Comparison of ENCODE assay signal across 12 mouse cellular contexts in the genomic region with DNA sequence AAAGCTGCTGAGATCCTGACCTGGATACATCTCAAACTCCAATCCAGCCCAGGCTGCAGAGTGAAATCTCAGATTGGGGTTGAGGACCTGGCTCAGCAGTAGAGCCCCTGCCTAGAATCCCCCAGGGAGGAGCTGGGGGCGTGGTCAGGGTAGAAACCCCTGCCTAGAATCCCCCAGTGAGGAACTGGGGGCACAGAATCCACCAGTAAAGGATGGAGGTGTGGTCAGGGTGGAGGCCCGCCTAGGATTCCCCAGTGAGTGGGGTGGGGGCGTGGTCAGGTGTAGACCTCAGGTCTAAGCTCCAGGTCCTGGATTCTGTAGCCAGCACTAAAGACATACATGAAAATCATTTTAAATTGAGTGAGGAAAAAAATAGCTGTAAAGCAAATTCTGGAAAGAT. TPM values are rescaled to one million over a fixed set of nuclear protein-coding genes. Genes with fewer than 3 reads are reported as not detected.
DNase-seq lines count a peak whose midpoint lies in the region; ATAC-seq and TF ChIP-seq lines count a peak whose summit lies in the region.
"Had no signal": no experiment of that assay in that cellular context is flagged by ENCODE, and none has a peak within 500 bp of the region (broad histone marks: within the 10 kb centered on the region; RNA-seq: fewer than 3 reads in every experiment).

No protein-coding gene starts in this region.

- TF ChIP-seq POLR2A in cerebellum, adult 2 months (IDR thresholded peaks at IDR 0.05; ENCODE audit: borderline replicate concordance, insufficient read depth, low read length), result no peak

- H3K27me3 ChIP-seq in cerebellum, adult 2 months (ENCODE audit: control insufficient read depth, insufficient read depth, low read length), result no peaks in the 10 kb centered on the region
- H3K27me3 ChIP-seq in lung, embryonic 14.5 days (ENCODE audit: insufficient read depth, low read length), result no peaks in the 10 kb centered on the region
- no peaks in the 10 kb centered on the region; the same call in 1 of the 2 replicates for H3K27me3 ChIP-seq in intestine, embryonic 16.5 days (replicated peaks; ENCODE audit: control insufficient read depth, insufficient read depth, low read length)
- H3K27me3 ChIP-seq in neural tube, embryonic 15.5 days (replicated peaks), result no peaks in the 10 kb centered on the region
- H3K27me3 ChIP-seq: Patski had no signal

- no peaks in the 10 kb centered on the region for H3K9me3 ChIP-seq in lung, embryonic 14.5 days (ENCODE audit: low read depth, low read length)
- H3K9me3 ChIP-seq in intestine, embryonic 16.5 days (ENCODE audit: control insufficient read depth, low read length), result no peaks in the 10 kb centered on the region
- no peaks in the 10 kb centered on the region for H3K9me3 ChIP-seq in neural tube, embryonic 15.5 days (replicated peaks)

- TF ChIP-seq CTCF in cerebellum, adult 2 months (IDR thresholded peaks at IDR 0.05; ENCODE audit: borderline replicate concordance, insufficient read depth, low read depth, low read length), result no peak
- TF ChIP-seq CTCF in lung, embryonic 14.5 days (IDR thresholded peaks at IDR 0.05; ENCODE audit: low read depth), result no peak

- H3K4me2 ChIP-seq in lung, embryonic 14.5 days, result peak overlapping the region; percentile 97
- peak overlapping the region; percentile 19; the same call in 1 of the 2 replicates for H3K4me2 ChIP-seq in intestine, embryonic 16.5 days (ENCODE audit: low read depth, low read length)
- H3K4me2 ChIP-seq in neural tube, embryonic 15.5 days, result peak overlapping the region; percentile 89

- peak; percentile 43 for DNase-seq in cerebellum, adult 9-11 months
- DNase-seq in cerebellum, adult 2 months, result no peak
- no peak for DNase-seq in lung, embryonic 14.5 days
- no peak for DNase-seq in lung, postnatal 14 days
- DNase-seq in adrenal gland, postnatal 10 days, result no peak
- DNase-seq in adrenal gland, postnatal 25 days, result no peak
- DNase-seq: right cerebral cortex, postnatal 4 days had no signal

- 58% methylated on average over 3 of the region's 3 CpGs for WGBS in cerebellum, adult 2 months
- 46% methylated on average over 3 of the region's 3 CpGs for WGBS in lung, embryonic 14.5 days
- 47% methylated on average over 3 of the region's 3 CpGs for WGBS in intestine, embryonic 16.5 days
- WGBS in neural tube, embryonic 15.5 days, result 40% methylated on average over 3 of the region's 3 CpGs

- H3K27ac ChIP-seq in cerebellum, adult 2 months (ENCODE audit: insufficient read depth, low read length), result no peak overlapping the region
- no peak overlapping the region for H3K27ac ChIP-seq in lung, embryonic 14.5 days (ENCODE audit: low read depth)
- no peak overlapping the region for H3K27ac ChIP-seq in intestine, embryonic 16.5 days (ENCODE audit: low read length)
- peak overlapping the region; percentile 91 for H3K27ac ChIP-seq in neural tube, embryonic 15.5 days (replicated peaks)

- H3K9ac ChIP-seq in lung, embryonic 14.5 days, result peak overlapping the region; percentile 79; the same call in 1 of the 2 replicates
- H3K9ac ChIP-seq in intestine, embryonic 16.5 days (ENCODE audit: low read depth, low read length), result no peak overlapping the region
- peak overlapping the region; percentile 95 for H3K9ac ChIP-seq in neural tube, embryonic 15.5 days (replicated peaks)

- H3K36me3 ChIP-seq in lung, embryonic 14.5 days (ENCODE audit: insufficient read depth), result no peaks in the 10 kb centered on the region
- H3K36me3 ChIP-seq in intestine, embryonic 16.5 days (ENCODE audit: control insufficient read depth, insufficient read depth, low read length), result no peaks in the 10 kb centered on the region
- H3K36me3 ChIP-seq in neural tube, embryonic 15.5 days, result peaks cover 15% of the 10 kb centered on the region

- no peaks in the 10 kb centered on the region; the same call in 1 of the 2 replicates for H3K4me1 ChIP-seq in cerebellum, adult 2 months (ENCODE audit: control insufficient read depth, insufficient read depth, low read length)
- no peaks in the 10 kb centered on the region; the same call in 1 of the 2 replicates for H3K4me1 ChIP-seq in lung, embryonic 14.5 days (ENCODE audit: insufficient read depth)
- H3K4me1 ChIP-seq in intestine, embryonic 16.5 days (ENCODE audit: control insufficient read depth, insufficient read depth, low read length), result peaks cover 20% of the 10 kb centered on the region
- H3K4me1 ChIP-seq in neural tube, embryonic 15.5 days, result peaks cover 50% of the 10 kb centered on the region

- H3K4me3 ChIP-seq in cerebellum, adult 2 months (replicated peaks; ENCODE audit: insufficient read depth, low read depth, low read length), result no peak overlapping the region
- H3K4me3 ChIP-seq in lung, embryonic 14.5 days (ENCODE audit: low read depth, low read length), result peak overlapping the region; percentile 72; the same call in 1 of the 2 replicates
- no peak overlapping the region; the same call in 1 of the 2 replicates for H3K4me3 ChIP-seq in intestine, embryonic 16.5 days (ENCODE audit: low read length)
- peak overlapping the region; percentile 70 for H3K4me3 ChIP-seq in neural tube, embryonic 15.5 days (replicated peaks)

- ATAC-seq in lung, embryonic 14.5 days (ENCODE audit: insufficient read depth), result no peak
- ATAC-seq in intestine, embryonic 16.5 days, result no peak
- ATAC-seq in neural tube, embryonic 15.5 days (ENCODE audit: low FRiP score), result no peak
- ATAC-seq: Patski had no signal

RNA-seq across cellular contexts. Expression of gene Prtn3, which starts 1.4 kb away (rescaled TPM):
- polyA plus RNA-seq in cerebellum, adult 2 months (2012; rRNA removed), result 2.4 and 2.5 TPM in 2 replicates
- 3.5 and 3.7 TPM in 2 replicates for polyA plus RNA-seq in lung, embryonic 14.5 days (2014; fragmentation: Nextera tagmentation; extraction: Ambion mirVana)
- polyA plus RNA-seq in intestine, embryonic 16.5 days (2015; fragmentation: Nextera tagmentation; extraction: Ambion mirVana), result 2.7 and 2.8 TPM in 2 replicates
- polyA plus RNA-seq in neural tube, embryonic 15.5 days (2015; fragmentation: Nextera tagmentation; extraction: Ambion mirVana), result 9.0 and 9.5 TPM in 2 replicates
- 1 to 10 TPM; 1.5 to 2.8 TPM for total RNA-seq in adrenal gland, postnatal 10 days (2021)
- not detected in 2 replicates for total RNA-seq in adrenal gland, postnatal 25 days (2021)

RNA-seq across cellular contexts. Expression of gene Plppr3, which starts 1.6 kb away (rescaled TPM):
- polyA plus RNA-seq in cerebellum, adult 2 months (2012; rRNA removed), result 46.0 and 49.3 TPM in 2 replicates
- 31.3 and 37.4 TPM in 2 replicates for polyA plus RNA-seq in lung, embryonic 14.5 days (2014; fragmentation: Nextera tagmentation; extraction: Ambion mirVana)
- polyA plus RNA-seq in intestine, embryonic 16.5 days (2015; fragmentation: Nextera tagmentation; extraction: Ambion mirVana), result 25.5 and 28.2 TPM in 2 replicates
- 316 and 385 TPM in 2 replicates for polyA plus RNA-seq in neural tube, embryonic 15.5 days (2015; fragmentation: Nextera tagmentation; extraction: Ambion mirVana)
- total RNA-seq in adrenal gland, postnatal 10 days (2021), result 1 to 10 TPM; 3.4 to 4.3 TPM
- total RNA-seq in adrenal gland, postnatal 25 days (2021), result 0.49 and 1.2 TPM in 2 replicates

RNA-seq across cellular contexts. Expression of gene Elane, which starts 13.2 kb away (rescaled TPM):
- 0.15 TPM in 1 of 2 replicates, not detected in the other for polyA plus RNA-seq in cerebellum, adult 2 months (2012; rRNA removed)
- polyA plus RNA-seq in lung, embryonic 14.5 days (2014; fragmentation: Nextera tagmentation; extraction: Ambion mirVana), result 0.18 and 0.26 TPM in 2 replicates
- polyA plus RNA-seq in intestine, embryonic 16.5 days (2015; fragmentation: Nextera tagmentation; extraction: Ambion mirVana), result 0.42 and 2.4 TPM in 2 replicates
- 0.31 and 0.50 TPM in 2 replicates for polyA plus RNA-seq in neural tube, embryonic 15.5 days (2015; fragmentation: Nextera tagmentation; extraction: Ambion mirVana)
- total RNA-seq in adrenal gland, postnatal 10 days (2021), result 1 to 10 TPM; 2.1 to 2.3 TPM
- not detected in 2 replicates for total RNA-seq in adrenal gland, postnatal 25 days (2021)
- total RNA-seq: left cerebral cortex, postnatal 36 days had no signal
- polyA plus RNA-seq: Patski had no signal

RNA-seq across cellular contexts. Expression of gene Cfd, which starts 17.8 kb away (rescaled TPM):
- 0.29 and 0.41 TPM in 2 replicates for polyA plus RNA-seq in cerebellum, adult 2 months (2012; rRNA removed)
- not detected in 2 replicates for polyA plus RNA-seq in lung, embryonic 14.5 days (2014; fragmentation: Nextera tagmentation; extraction: Ambion mirVana)
- not detected in 2 replicates for polyA plus RNA-seq in intestine, embryonic 16.5 days (2015; fragmentation: Nextera tagmentation; extraction: Ambion mirVana)
- polyA plus RNA-seq in neural tube, embryonic 15.5 days (2015; fragmentation: Nextera tagmentation; extraction: Ambion mirVana), result not detected in 2 replicates
- 100 to 1,000 TPM; 316 to 348 TPM for total RNA-seq in adrenal gland, postnatal 10 days (2021)
- 420 and 469 TPM in 2 replicates for total RNA-seq in adrenal gland, postnatal 25 days (2021)
- total RNA-seq: left cerebral cortex, postnatal 36 days had no signal
- polyA plus RNA-seq: heart, embryonic 14.5 days; Patski had no signal

RNA-seq across cellular contexts. Expression of gene Ptbp1, which starts 18.6 kb away (rescaled TPM):
- 64.2 and 68.6 TPM in 2 replicates for polyA plus RNA-seq in cerebellum, adult 2 months (2012; rRNA removed)
- 355 and 366 TPM in 2 replicates for polyA plus RNA-seq in lung, embryonic 14.5 days (2014; fragmentation: Nextera tagmentation; extraction: Ambion mirVana)
- 295 and 302 TPM in 2 replicates for polyA plus RNA-seq in intestine, embryonic 16.5 days (2015; fragmentation: Nextera tagmentation; extraction: Ambion mirVana)
- 55.8 and 121 TPM in 2 replicates for polyA plus RNA-seq in neural tube, embryonic 15.5 days (2015; fragmentation: Nextera tagmentation; extraction: Ambion mirVana)
- 100 to 1,000 TPM; 267 to 270 TPM for total RNA-seq in adrenal gland, postnatal 10 days (2021)
- total RNA-seq in adrenal gland, postnatal 25 days (2021), result 224 and 249 TPM in 2 replicates

Comparison
In these comparisons a context has a peak if more than half of its experiments do, and no peak if none do; other contexts are left out.
1. H3K4me3 ChIP-seq: peak in lung, embryonic 14.5 days (single experiment) and neural tube, embryonic 15.5 days (single experiment); none in cerebellum, adult 2 months (single experiment) and intestine, embryonic 16.5 days (single experiment).
2. H3K4me2 ChIP-seq: peak in every context shown above with its lines; median percentile 97 in lung, embryonic 14.5 days; 89 in neural tube, embryonic 15.5 days; 19 in intestine, embryonic 16.5 days.